Mouse (Mus musculus) gastrocnemius, adult 8-10 months (tissue): ENCODE data around the gene Ahcyl1. TPM values are rescaled to one million over a fixed set of nuclear protein-coding genes. Genes with fewer than 3 reads are reported as not detected.

ENCODE experiments used
- DNase-seq, 2 experiments: peaks; one replicate each; pipeline ENCODE4 v3.0.0; 2022; ENCODE audit warnings: low spot score in 2 of 2
- total RNA-seq, 4 experiments: library from RNA; stranded (reverse); gene quantifications; 2 replicates each; pipeline ENCODE4 v1.2.4; 2022

Gene Ahcyl1
- total RNA-seq, 4 experiments from 2014 or later = 21.9 to 29.4 (median 28.6) TPM

GRCm38 (mm10) chr3:107704371-107704705 is 8.0 kb upstream of the Ahcyl1 start:
- DNase-seq = no peak

GRCm38 (mm10) chr3:107703675-107704370 is 7.5 kb upstream of the Ahcyl1 start:
- DNase-seq = peak; percentile 60 to 69

- DNase-seq = no peak
Measured at GRCm38 (mm10) chr3:107701767-107702394, 5.5 kb upstream of the Ahcyl1 start.

GRCm38 (mm10) chr3:107700625-107701024 is 4.3 kb upstream of the Ahcyl1 start:
- DNase-seq = no peak

- DNase-seq = no peak
Measured at GRCm38 (mm10) chr3:107696910-107697309, 550 bp upstream of the Ahcyl1 start.

- no peak for DNase-seq
Measured at GRCm38 (mm10) chr3:107695219-107695947, 977 bp downstream of the Ahcyl1 start.

- DNase-seq = no peak
Measured at GRCm38 (mm10) chr3:107694256-107694900, 2.0 kb downstream of the Ahcyl1 start.

- DNase-seq = no peak
Measured at GRCm38 (mm10) chr3:107690366-107690765, 6.0 kb downstream of the Ahcyl1 start.

GRCm38 (mm10) chr3:107689245-107689644 is 7.1 kb downstream of the Ahcyl1 start:
- DNase-seq = no peak

- no peak for DNase-seq
Measured at GRCm38 (mm10) chr3:107688236-107688635, 8.1 kb downstream of the Ahcyl1 start.

GRCm38 (mm10) chr3:107686276-107686977 is 9.9 kb downstream of the Ahcyl1 start:
- DNase-seq = no peak

- no peak for DNase-seq
Measured at GRCm38 (mm10) chr3:107685652-107686051, 10.7 kb downstream of the Ahcyl1 start.

GRCm38 (mm10) chr3:107683587-107683986 is 12.8 kb downstream of the Ahcyl1 start:
- DNase-seq = no peak

GRCm38 (mm10) chr3:107680790-107681576 is 15.4 kb downstream of the Ahcyl1 start:
- DNase-seq = no peak

GRCm38 (mm10) chr3:107671509-107671908 is 24.9 kb downstream of the Ahcyl1 start:
- no peak for DNase-seq

- DNase-seq = no peak
Measured at GRCm38 (mm10) chr3:107670500-107670899, 25.9 kb downstream of the Ahcyl1 start.

GRCm38 (mm10) chr3:107668786-107669185 is 27.6 kb downstream of the Ahcyl1 start:
- DNase-seq = no peak

- no peak for DNase-seq
Measured at GRCm38 (mm10) chr3:107667426-107667825, 28.9 kb downstream of the Ahcyl1 start.

GRCm38 (mm10) chr3:107664641-107665040 is 31.7 kb downstream of the Ahcyl1 start:
- no peak for DNase-seq

GRCm38 (mm10) chr3:107659000-107659399 is 37.4 kb downstream of the Ahcyl1 start:
- DNase-seq = no peak

- no peak for DNase-seq
Measured at GRCm38 (mm10) chr3:107656888-107657287, 39.5 kb downstream of the Ahcyl1 start.
